Mouse (Mus musculus): ENCODE data around the gene Atxn1l. TPM values are rescaled to one million over a fixed set of nuclear protein-coding genes. Genes with fewer than 3 reads are reported as not detected.

Gene Atxn1l
- polyA plus RNA-seq, 1 experiment from 2014 or later = 4.1 TPM

GRCm38 (mm10) chr8:109692443-109693145 lies 44.9 kb downstream of the Atxn1l start:
- H3K27me3 ChIP-seq (replicated peaks) = no peaks in the 10 kb centered on the region
- peak; percentile 83 for ATAC-seq (replicated peaks)
- H3K27ac ChIP-seq = peak overlapping the region; percentile 87
- peak overlapping the region; percentile 92 for H3K4me3 ChIP-seq
- H3K4me1 ChIP-seq = peaks cover 26% of the 10 kb centered on the region
- peak overlapping the region; percentile 84 for H3K4me2 ChIP-seq
- H3K36me3 ChIP-seq (replicated peaks) = no peaks in the 10 kb centered on the region
- WGBS = under 1% methylated on average over 38 of the region's 38 CpGs
- no peaks in the 10 kb centered on the region for H3K9me3 ChIP-seq
- peak overlapping the region; percentile 95 for H3K9ac ChIP-seq

GRCm38 (mm10) chr8:109691769-109692168 lies 45.8 kb downstream of the Atxn1l start:
- ATAC-seq (replicated peaks) = no peak
- H3K27me3 ChIP-seq (replicated peaks) = no peaks in the 10 kb centered on the region
- H3K9ac ChIP-seq = peak overlapping the region; percentile 95
- H3K36me3 ChIP-seq (replicated peaks) = no peaks in the 10 kb centered on the region
- peaks cover 26% of the 10 kb centered on the region for H3K4me1 ChIP-seq
- 51% methylated on average over 5 of the region's 5 CpGs for WGBS
- H3K4me2 ChIP-seq = peak overlapping the region; percentile 84
- peak overlapping the region; percentile 92 for H3K4me3 ChIP-seq
- peak overlapping the region; percentile 25; the same call in 1 of the 2 replicates for H3K27ac ChIP-seq
- H3K9me3 ChIP-seq = no peaks in the 10 kb centered on the region

DNA sequence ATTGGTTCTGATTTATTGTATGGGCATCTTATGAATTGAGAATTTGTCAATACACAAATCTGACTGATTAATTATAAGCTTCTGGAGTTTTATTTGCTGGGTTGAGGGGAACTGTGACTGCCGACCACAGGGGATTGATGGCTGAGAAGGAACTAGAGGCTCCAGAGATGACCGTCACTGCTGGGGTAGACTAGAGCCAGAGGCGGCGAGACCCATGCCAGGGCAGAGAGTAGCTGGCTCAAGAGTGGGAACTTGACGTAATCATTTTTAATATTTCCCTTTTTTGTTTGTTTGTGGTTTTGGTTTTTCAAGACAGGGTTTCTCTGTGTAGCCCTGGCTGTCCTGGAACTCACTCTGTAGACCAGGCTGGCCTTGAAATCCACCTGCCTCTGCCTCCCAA lies 50.3 kb downstream of the Atxn1l start:
- 91% methylated on average over 5 of the region's 5 CpGs for WGBS
- ATAC-seq (replicated peaks) = no peak
- Histone ChIP-seq H3K9ac (no peak overlapping the region), H3K4me1 (peaks cover 23% of the 10 kb centered on the region), H3K4me3 (no peak overlapping the region), H3K36me3 (replicated peaks) (peaks cover 6% of the 10 kb centered on the region), H3K9me3 (no peaks in the 10 kb centered on the region), H3K27ac (no peak overlapping the region), H3K27me3 (replicated peaks) (no peaks in the 10 kb centered on the region), H3K4me2 (no peak overlapping the region)

DNA sequence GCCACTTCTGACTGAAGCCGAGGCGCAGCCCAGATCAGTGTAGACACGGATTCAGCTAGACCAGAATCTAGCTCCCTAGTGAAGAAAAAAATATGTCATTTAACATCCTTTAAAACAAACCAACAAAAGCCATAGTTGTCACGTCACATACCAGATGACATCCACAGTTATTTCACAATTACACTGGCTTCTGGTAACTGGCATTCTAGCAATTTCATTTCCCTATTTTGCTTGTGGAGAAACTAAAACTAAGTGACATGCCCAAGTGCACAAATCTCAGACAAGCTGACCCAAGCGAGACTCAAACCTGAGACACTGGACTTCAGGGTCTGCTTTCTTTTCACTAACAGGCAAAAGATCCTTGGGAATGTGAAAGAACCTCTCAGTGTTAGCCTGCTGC lies 55.4 kb downstream of the Atxn1l start:
- Histone ChIP-seq H3K4me2 (no peak overlapping the region), H3K4me3 (no peak overlapping the region), H3K4me1 (0 out of 2 replicates have a peak, but pooled peaks cover 5% of the 10 kb centered on the region), H3K9me3 (no peaks in the 10 kb centered on the region), H3K36me3 (replicated peaks) (peaks cover 48% of the 10 kb centered on the region), H3K27me3 (replicated peaks) (no peaks in the 10 kb centered on the region), H3K9ac (no peak overlapping the region), H3K27ac (no peak overlapping the region)
- no peak for ATAC-seq (replicated peaks)
- WGBS = 94% methylated on average over 5 of the region's 5 CpGs

DNA sequence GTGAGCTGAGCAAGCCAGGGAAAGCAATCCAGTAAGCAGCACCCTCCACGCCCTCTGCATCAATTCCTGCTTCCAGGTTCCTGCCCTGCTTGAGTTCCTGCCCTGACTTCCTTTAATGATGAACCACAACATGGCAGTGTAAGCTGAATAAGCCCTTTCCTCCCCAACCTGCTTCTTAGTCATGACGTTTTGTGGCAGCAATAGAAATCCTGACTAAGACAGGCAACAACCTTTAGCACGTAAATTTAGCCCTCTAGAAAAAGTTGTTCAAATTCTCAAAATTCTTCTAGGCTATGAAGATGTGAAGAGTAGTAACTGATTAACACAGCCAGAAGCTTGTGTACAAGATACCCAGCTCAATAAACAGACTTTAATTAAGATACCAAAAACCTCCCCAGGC lies 56.0 kb downstream of the Atxn1l start:
- 84% methylated on average over 3 of the region's 3 CpGs for WGBS
- Histone ChIP-seq H3K4me3 (no peak overlapping the region), H3K4me2 (no peak overlapping the region), H3K4me1 (0 out of 2 replicates have a peak, but pooled peaks cover 5% of the 10 kb centered on the region), H3K9me3 (no peaks in the 10 kb centered on the region), H3K36me3 (replicated peaks) (peaks cover 52% of the 10 kb centered on the region), H3K9ac (no peak overlapping the region), H3K27me3 (replicated peaks) (no peaks in the 10 kb centered on the region), H3K27ac (no peak overlapping the region)
- no peak for ATAC-seq (replicated peaks)

Other genes starting within 250 kb of the Atxn1l start
- 1.7 and 2.2 TPM in 2 replicates for gene Pmfbp1, start 243.7 kb downstream of the Atxn1l start, polyA plus RNA-seq (2015; fragmentation: Nextera tagmentation; extraction: Ambion mirVana)
- gene Dhx38, start 171.9 kb downstream of the Atxn1l start, polyA plus RNA-seq (2015; fragmentation: Nextera tagmentation; extraction: Ambion mirVana) = 19.2 and 20.7 TPM in 2 replicates
- gene Txnl4b, start 171.8 kb downstream of the Atxn1l start, polyA plus RNA-seq (2015; fragmentation: Nextera tagmentation; extraction: Ambion mirVana) = 27.5 and 28.1 TPM in 2 replicates
- 0.49 and 0.79 TPM in 2 replicates for gene Hp, start 158.6 kb downstream of the Atxn1l start, polyA plus RNA-seq (2015; fragmentation: Nextera tagmentation; extraction: Ambion mirVana)
- 32.2 and 33.3 TPM in 2 replicates for gene Dhodh, start 129.1 kb downstream of the Atxn1l start, polyA plus RNA-seq (2015; fragmentation: Nextera tagmentation; extraction: Ambion mirVana)
- gene Pkd1l3, start 123.2 kb downstream of the Atxn1l start, polyA plus RNA-seq (2015; fragmentation: Nextera tagmentation; extraction: Ambion mirVana) = 0.03 and 0.27 TPM in 2 replicates
- gene Ist1, start 44.5 kb downstream of the Atxn1l start, polyA plus RNA-seq (2015; fragmentation: Nextera tagmentation; extraction: Ambion mirVana) = 160 and 166 TPM in 2 replicates
- 83.8 and 84.4 TPM in 2 replicates for gene Zfp821, start 32.2 kb downstream of the Atxn1l start, polyA plus RNA-seq (2015; fragmentation: Nextera tagmentation; extraction: Ambion mirVana)
- gene Ap1g1, start 40.8 kb upstream of the Atxn1l start, polyA plus RNA-seq (2015; fragmentation: Nextera tagmentation; extraction: Ambion mirVana) = 48.0 and 52.9 TPM in 2 replicates
- gene Phlpp2, start 130.8 kb upstream of the Atxn1l start, polyA plus RNA-seq (2015; fragmentation: Nextera tagmentation; extraction: Ambion mirVana) = 4.7 and 5.2 TPM in 2 replicates
- 2.1 and 2.8 TPM in 2 replicates for gene Marveld3, start 224.5 kb upstream of the Atxn1l start, polyA plus RNA-seq (2015; fragmentation: Nextera tagmentation; extraction: Ambion mirVana)

Data from midbrain, embryonic 15.5 days (tissue).